Mouse (Mus musculus): ENCODE results near the gene Tomm70a.

GRCm38 (mm10) chr16:57171570-57171969 is 50.1 kb downstream of the Tomm70a start:
- TF ChIP-seq POLR2A (IDR thresholded peaks at IDR 0.05; ENCODE audit: extremely low read depth, insufficient read depth, low read length) (no peak), CTCF (IDR thresholded peaks at IDR 0.05; ENCODE audit: extremely low read depth, insufficient read depth, low read length) (no peak)
